Mouse (Mus musculus) cortical plate, adult 2 months (tissue): Measurements from ENCODE around the gene Rnf187.

Experiments used
- CTCF ChIP-seq: fragments of 200-500 bp; IDR thresholded peaks from 2 replicates; pipeline ENCODE4 v1.5.1; 2011; ENCODE audit warnings: mild to moderate bottlenecking, control low read depth, low read length; ENCODE audit not compliant: insufficient read depth; ENCODE audit errors: extremely low read depth
- POLR2A ChIP-seq: fragments of 200-500 bp; IDR thresholded peaks from 2 replicates; pipeline ENCODE4 v1.6.1; 2011; ENCODE audit warnings: mild to moderate bottlenecking, low read length, control low read depth; ENCODE audit not compliant: insufficient read depth; ENCODE audit errors: extremely low read depth

- TF ChIP-seq POLR2A = no peak
- no peak for TF ChIP-seq CTCF
These were observed 45.1 kb upstream of the Rnf187 start for GRCm38 (mm10) chr11:58983691-58984341.
